Mouse (Mus musculus) liver, embryonic 11.5 days (tissue): ENCODE measurements around the gene Lmx1b. TPM values are rescaled to one million over a fixed set of nuclear protein-coding genes. Genes with fewer than 3 reads are reported as not detected.

ENCODE experiments used
- ATAC-seq: fragments of 200-750 bp; cut with Nextera tagmentation; replicated peaks from 2 replicates; pipeline ENCODE4 v1.8.0; 2017; ENCODE audit warnings: moderate number of reproducible peaks, mild to moderate bottlenecking, moderate TSS enrichment, moderate library complexity; ENCODE audit not compliant: low FRiP score
- DNase-seq: peaks from one replicate; pipeline ENCODE4 v3.0.0-alpha.2; 2017; ENCODE audit warnings: low spot score
- H3K27ac ChIP-seq: fragments of 300-500 bp; sonication (generic); 2 replicates; pipeline ENCODE4 v1.5.1; 2014; ENCODE audit warnings: mild to moderate bottlenecking, low read depth, low read length, control low read depth
- H3K27me3 ChIP-seq: fragments of 300-500 bp; sonication (generic); replicated peaks from 2 replicates; pipeline ENCODE4 v1.6.1; 2014; ENCODE audit warnings: low read length, mixed read lengths; ENCODE audit not compliant: control insufficient read depth, insufficient read depth
- H3K36me3 ChIP-seq: fragments of 300-500 bp; sonication (generic); 2 replicates; pipeline ENCODE4 v1.6.1; 2014; ENCODE audit warnings: mild to moderate bottlenecking, low read length, moderate library complexity, mixed read lengths; ENCODE audit not compliant: control insufficient read depth, insufficient read depth
- H3K4me1 ChIP-seq: fragments of 300-500 bp; sonication (generic); replicated peaks from 2 replicates; pipeline ENCODE4 v1.6.1; 2014; ENCODE audit warnings: low read length, mixed read lengths; ENCODE audit not compliant: control insufficient read depth, insufficient read depth
- H3K4me2 ChIP-seq: fragments of 300-500 bp; sonication (generic); 2 replicates; pipeline ENCODE4 v1.6.1; 2014; ENCODE audit warnings: mild to moderate bottlenecking, control low read depth, moderate library complexity
- H3K4me3 ChIP-seq: fragments of 300-500 bp; sonication (generic); 2 replicates; pipeline ENCODE4 v1.5.1; 2014; ENCODE audit warnings: low read depth, low read length, control low read depth
- H3K9ac ChIP-seq: fragments of 300-500 bp; sonication (generic); 2 replicates; pipeline ENCODE4 v1.6.1; 2014; ENCODE audit warnings: low read depth, low read length, control low read depth
- H3K9me3 ChIP-seq: fragments of 300-500 bp; sonication (generic); 2 replicates; pipeline ENCODE4 v1.6.1; 2016; ENCODE audit warnings: low read length, inconsistent platforms, mixed read lengths; ENCODE audit not compliant: control insufficient read depth
- WGBS: fragments of 180-500 bp; shearing (Covaris S2); extraction: QIAGEN DNeasy Blood & Tissue Kit; methylation state at CpG from one replicate; pipeline ENCODE4 v1.1.7; 2014; 5-methylcytosine and 5-hydroxymethylcytosine counted together
- polyA plus RNA-seq: library from polyadenylated mRNA; unstranded; fragments of >200 nt; fragmentation: Nextera tagmentation; extraction: Ambion mirVana; gene quantifications from 2 replicates; pipeline ENCODE4 v1.2.1, GENCODE M21; 2014

Lmx1b gene
- polyA plus RNA-seq, 1 experiment from 2014 or later: 0.14 TPM

DNA sequence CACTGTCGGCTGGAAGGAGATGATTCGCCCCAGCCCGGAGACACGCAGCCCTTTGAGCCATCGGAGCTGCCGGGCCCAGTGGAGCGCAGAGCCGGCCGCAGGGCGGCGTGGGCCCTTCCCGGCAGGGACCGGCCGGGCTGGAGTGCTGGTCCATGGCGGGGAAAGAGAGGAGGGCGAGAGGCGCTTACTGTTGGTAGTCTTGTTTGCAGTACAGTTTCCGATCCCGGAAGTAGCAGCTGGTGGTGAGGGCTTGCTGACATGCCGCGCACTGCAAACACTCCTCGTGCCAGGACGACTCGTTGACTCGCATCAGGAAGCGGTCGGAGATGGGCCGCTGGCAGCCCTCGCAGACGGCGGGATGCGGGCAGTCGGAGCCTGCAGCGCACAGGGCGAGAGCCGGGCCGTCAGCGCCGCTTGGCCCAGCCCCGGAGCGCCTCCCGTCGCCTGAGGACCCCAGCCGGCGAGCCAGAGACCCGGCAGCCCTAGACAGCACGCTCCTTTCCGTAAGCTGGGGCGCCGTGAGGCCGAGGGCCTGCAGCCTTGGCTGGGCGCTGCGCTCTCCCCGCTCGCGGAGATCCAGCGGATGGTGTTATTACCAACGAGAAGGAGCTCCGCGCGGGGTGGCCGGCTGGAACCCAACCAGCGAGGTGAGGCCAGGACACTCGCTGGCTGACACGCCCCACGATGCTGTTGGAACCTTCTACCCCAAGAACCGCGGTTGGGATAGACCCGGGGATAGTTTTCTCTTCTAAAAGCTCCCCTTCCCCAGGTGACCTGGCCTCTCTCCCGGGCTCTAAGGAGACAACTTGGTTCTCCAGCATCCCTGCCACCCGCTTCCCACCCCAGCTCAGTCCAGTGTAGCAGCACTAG lies 775 bp downstream of the Lmx1b start:
- no peak overlapping the region for H3K9ac ChIP-seq
- peak overlapping the region; percentile 47 for H3K4me2 ChIP-seq
- peak overlapping the region; percentile 32 for H3K4me3 ChIP-seq
- ATAC-seq (no peak), DNase-seq (no peak)
- H3K9me3 ChIP-seq: no peaks in the 10 kb centered on the region
- no peak overlapping the region for H3K27ac ChIP-seq
- 0 out of 2 replicates have a peak, but pooled peaks cover 3% of the 10 kb centered on the region for H3K4me1 ChIP-seq
- WGBS: under 1% methylated on average over 71 of the region's 71 CpGs
- no peaks in the 10 kb centered on the region for H3K36me3 ChIP-seq
- peaks cover 100% of the 10 kb centered on the region for H3K27me3 ChIP-seq

DNA sequence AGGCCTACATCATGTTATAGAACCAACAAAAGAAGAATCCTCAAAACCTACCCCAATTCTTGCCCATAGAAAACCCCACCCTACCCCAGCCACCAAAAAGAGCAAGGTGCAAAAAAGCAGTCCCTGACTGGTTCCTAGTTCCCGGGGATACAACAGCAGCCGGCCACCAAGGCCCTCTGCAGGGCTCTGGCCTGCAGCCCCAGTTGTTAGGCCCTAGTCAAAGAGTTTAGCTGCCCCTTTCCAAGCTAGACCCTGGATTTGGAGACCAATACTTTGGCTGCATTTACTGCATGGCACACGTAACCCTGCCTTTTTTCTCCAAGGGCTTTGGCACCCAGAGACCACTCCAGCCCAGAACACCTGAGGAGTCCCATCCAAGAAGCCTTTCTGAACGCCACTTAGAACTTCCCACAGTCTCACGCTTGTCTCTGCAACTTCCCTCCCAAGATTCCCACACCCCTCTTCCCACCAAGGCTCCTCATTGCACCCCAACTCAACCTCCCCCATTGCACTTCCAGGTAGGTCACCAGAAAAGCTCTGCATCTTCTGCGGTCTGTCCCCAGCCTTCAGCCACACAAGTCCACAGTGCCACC lies 2.1 kb downstream of the Lmx1b start:
- Histone ChIP-seq H3K9ac (no peak overlapping the region), H3K27me3 (peaks cover 100% of the 10 kb centered on the region), H3K27ac (no peak overlapping the region), H3K9me3 (no peaks in the 10 kb centered on the region), H3K36me3 (no peaks in the 10 kb centered on the region), H3K4me2 (no peak overlapping the region), H3K4me1 (0 out of 2 replicates have a peak, but pooled peaks cover 3% of the 10 kb centered on the region), H3K4me3 (no peak overlapping the region)
- ATAC-seq: no peak
- 24% methylated on average over 6 of the region's 6 CpGs for WGBS
- no peak for DNase-seq

DNA sequence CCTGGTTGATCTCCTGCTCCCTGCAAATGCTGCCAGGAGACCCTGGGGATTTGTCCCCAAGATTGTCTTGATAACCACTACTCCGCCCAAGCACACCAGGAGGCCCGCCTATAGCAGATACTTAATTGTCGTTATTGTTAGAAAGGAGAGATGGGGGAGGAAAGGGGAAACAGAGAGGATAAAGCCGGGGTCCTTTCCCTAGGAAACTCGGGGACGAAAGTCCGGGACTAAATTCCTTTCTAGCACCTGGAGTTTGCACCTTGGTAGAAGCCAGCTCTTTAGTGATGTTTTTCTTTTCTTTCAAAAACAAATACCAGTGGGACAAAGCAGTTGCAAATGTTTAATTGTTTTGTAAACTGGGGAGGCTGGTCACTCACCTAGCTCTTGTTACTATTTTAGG lies 3.0 kb downstream of the Lmx1b start:
- 0 out of 2 replicates have a peak, but pooled peaks cover 3% of the 10 kb centered on the region for H3K4me1 ChIP-seq
- H3K27ac ChIP-seq: no peak overlapping the region
- DNase-seq: no peak
- no peaks in the 10 kb centered on the region for H3K36me3 ChIP-seq
- no peak for ATAC-seq
- no peak overlapping the region for H3K4me3 ChIP-seq
- H3K9me3 ChIP-seq: no peaks in the 10 kb centered on the region
- no peak overlapping the region for H3K9ac ChIP-seq
- H3K27me3 ChIP-seq: peaks cover 100% of the 10 kb centered on the region
- WGBS: 5% methylated on average over 7 of the region's 7 CpGs
- H3K4me2 ChIP-seq: no peak overlapping the region

DNA sequence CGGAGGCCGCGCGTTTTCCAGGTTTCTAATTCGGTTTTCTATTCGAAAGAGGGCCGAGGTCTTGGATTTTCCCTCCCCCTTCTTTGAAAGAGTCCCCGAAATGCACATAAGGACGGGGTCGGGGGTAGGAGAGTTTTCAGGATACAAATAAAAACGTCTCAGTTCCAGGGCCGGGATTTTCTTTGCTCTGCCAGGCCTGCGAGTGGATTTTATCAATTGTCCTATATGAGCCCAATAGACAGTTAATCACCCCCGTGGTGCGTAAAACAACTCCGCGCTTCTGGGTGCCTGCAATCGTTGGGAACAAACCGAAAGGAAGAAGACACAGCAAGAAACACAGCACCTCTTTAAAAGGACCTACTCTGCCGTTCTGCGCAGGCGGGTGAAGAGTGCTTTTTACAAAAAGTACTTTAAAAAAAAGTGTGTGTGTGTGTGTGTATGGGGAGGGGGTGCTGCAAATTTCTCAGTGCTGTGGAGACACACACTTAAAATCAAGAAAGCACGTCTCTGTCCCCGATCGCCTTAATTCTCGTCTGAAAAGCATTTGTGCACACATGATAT lies 3.6 kb downstream of the Lmx1b start:
- Histone ChIP-seq H3K9me3 (no peaks in the 10 kb centered on the region), H3K36me3 (no peaks in the 10 kb centered on the region), H3K9ac (no peak overlapping the region), H3K4me1 (0 out of 2 replicates have a peak, but pooled peaks cover 3% of the 10 kb centered on the region), H3K27me3 (peaks cover 100% of the 10 kb centered on the region), H3K27ac (no peak overlapping the region), H3K4me3 (no peak overlapping the region), H3K4me2 (no peak overlapping the region)
- WGBS: 2% methylated on average over 26 of the region's 26 CpGs
- no peak for DNase-seq
- ATAC-seq: no peak

DNA sequence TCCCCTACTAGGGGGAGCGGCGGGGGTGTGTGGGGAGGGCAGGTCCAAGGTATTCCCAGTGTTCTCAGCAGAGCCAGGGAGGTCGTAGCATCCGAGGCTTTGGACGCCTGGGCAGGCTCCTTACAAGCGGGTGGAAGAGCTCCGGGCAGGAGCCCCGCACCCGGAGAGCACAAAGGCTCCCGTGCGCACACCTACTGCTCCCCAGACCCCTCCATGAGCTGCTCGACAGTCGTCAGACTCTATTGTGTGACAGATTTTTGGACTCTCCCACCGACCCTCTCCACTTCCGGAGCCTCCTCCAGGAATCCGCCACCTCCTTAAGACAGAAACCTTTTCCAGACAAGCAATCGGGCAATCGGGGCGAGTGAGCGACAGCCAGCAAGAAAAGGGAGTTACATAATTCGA lies 4.2 kb downstream of the Lmx1b start:
- WGBS: 4% methylated on average over 21 of the region's 21 CpGs
- DNase-seq: no peak
- no peak overlapping the region for H3K4me2 ChIP-seq

DNA sequence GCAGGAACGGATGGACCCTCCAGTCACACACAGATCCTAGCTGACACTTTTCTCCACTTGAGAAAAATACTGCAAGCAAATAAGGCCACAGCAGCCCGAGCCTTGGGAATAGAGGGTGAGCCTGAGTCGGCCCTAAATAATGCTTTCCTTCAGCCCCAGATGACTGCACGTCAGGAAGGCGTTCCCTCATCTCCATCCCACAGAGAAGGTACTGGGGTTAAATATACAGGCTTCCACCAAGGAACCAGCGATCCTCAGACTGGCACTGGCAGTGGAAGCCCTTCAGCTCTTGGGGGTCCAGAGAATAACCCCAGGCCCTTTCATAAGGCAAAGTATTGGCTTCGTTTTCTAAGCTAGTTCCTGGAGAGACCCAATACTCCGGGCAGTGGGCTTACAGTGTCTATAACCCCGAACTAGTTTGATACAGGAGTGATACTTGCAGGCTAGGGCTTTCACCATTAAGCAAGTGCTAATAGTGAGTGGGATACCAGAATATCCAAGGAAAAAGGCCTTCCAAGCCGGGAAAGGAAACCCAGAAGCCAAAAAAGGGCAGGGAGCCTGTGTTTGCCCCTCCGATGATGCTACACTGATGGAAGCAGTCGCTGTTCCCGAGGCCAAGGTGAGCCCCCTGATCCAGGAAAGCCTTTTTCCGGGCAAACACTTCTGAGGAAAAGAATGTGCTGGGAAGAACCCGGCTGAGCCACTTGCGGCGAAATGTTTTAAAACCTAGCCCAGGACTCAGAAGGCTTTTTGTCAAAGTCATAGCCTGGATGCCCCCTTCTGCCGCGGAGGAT lies 4.8 kb downstream of the Lmx1b start:
- Histone ChIP-seq H3K36me3 (no peaks in the 10 kb centered on the region), H3K4me1 (0 out of 2 replicates have a peak, but pooled peaks cover 3% of the 10 kb centered on the region), H3K9ac (no peak overlapping the region), H3K4me2 (no peak overlapping the region), H3K27me3 (peaks cover 100% of the 10 kb centered on the region), H3K9me3 (no peaks in the 10 kb centered on the region), H3K4me3 (no peak overlapping the region), H3K27ac (no peak overlapping the region)
- no peak for DNase-seq
- WGBS: 3% methylated on average over 19 of the region's 19 CpGs
- no peak for ATAC-seq

More for the DNA sequence above, 4.2 kb downstream of the Lmx1b start:
- H3K36me3 ChIP-seq: no peaks in the 10 kb centered on the region
- no peak overlapping the region for H3K9ac ChIP-seq
- H3K27me3 ChIP-seq: peaks cover 100% of the 10 kb centered on the region
- no peak overlapping the region for H3K4me3 ChIP-seq
- ATAC-seq: no peak
- H3K4me1 ChIP-seq: 0 out of 2 replicates have a peak, but pooled peaks cover 3% of the 10 kb centered on the region
- no peak overlapping the region for H3K27ac ChIP-seq
- H3K9me3 ChIP-seq: no peaks in the 10 kb centered on the region

DNA sequence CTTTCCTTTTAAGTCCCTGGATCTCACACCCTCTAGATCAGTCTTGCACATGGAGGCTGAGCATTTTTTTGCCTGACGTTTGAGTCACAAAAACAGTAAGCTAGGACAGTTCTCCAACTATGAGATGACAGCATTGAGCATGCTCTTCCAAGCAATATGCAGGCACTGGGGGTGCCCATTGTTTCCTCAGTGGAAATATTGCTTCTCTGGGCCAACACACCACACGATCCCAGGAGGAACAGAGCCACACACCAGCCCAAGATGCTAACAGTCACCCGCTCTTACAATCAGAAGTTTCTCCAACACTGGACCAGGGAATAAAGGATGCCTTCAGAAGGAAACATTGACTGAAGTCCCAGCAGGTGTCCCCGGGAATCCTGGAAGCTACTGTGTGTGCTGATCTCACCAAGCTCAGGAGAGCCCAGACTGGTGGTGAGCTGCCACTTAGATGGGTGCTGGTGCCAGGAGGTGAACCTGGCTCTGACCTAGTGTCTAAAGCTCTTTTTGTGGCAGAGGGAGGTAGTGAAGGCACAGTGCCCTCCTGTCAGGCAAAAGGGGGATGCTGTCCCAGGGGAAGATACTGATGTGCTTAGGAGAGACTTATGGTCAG lies 5.7 kb downstream of the Lmx1b start:
- DNase-seq (no peak), ATAC-seq (no peak)
- Histone ChIP-seq H3K4me2 (no peak overlapping the region), H3K9me3 (no peaks in the 10 kb centered on the region), H3K9ac (no peak overlapping the region), H3K27ac (no peak overlapping the region), H3K27me3 (peaks cover 100% of the 10 kb centered on the region), H3K4me3 (no peak overlapping the region), H3K4me1 (0 out of 2 replicates have a peak, but pooled peaks cover under 1% of the 10 kb centered on the region), H3K36me3 (no peaks in the 10 kb centered on the region)
- WGBS: 6% methylated on average over 4 of the region's 4 CpGs

DNA sequence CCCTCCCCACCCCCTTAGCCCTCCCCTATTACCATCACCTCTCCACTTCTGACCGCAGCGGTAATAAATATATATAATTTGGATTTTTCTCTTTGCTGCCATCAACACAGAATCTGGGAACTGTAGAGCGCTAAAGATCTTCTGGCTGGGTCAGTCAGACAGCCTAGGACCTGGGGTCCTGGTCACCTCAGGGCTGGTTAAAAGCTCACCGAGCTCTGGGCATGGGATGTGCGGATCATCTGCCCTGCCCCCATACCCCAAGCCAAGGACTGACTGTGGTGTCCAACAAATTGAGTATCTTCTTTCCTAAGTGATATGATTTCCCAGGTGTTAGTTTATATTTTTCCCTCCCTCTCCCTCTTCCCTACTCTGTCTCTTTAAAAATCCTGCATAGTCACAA lies 6.4 kb downstream of the Lmx1b start:
- no peak for DNase-seq
- ATAC-seq: no peak
- Histone ChIP-seq H3K9me3 (no peaks in the 10 kb centered on the region), H3K4me3 (no peak overlapping the region), H3K4me2 (no peak overlapping the region), H3K27me3 (peaks cover 100% of the 10 kb centered on the region), H3K4me1 (no peaks in the 10 kb centered on the region), H3K36me3 (no peaks in the 10 kb centered on the region), H3K9ac (no peak overlapping the region), H3K27ac (no peak overlapping the region)
- WGBS: 6% methylated on average over 5 of the region's 5 CpGs
